Mouse (Mus musculus) lung, embryonic 14.5 days (tissue): ENCODE results near the gene Slc35b4. TPM values are rescaled to one million over a fixed set of nuclear protein-coding genes. Genes with fewer than 3 reads are reported as not detected.
A peak's percentile ranks its signal among the peaks of the same experiment; 100 is the strongest.

Source experiments
- ATAC-seq: fragments of 200-750 bp; cut with Nextera tagmentation; 2 replicates; pipeline ENCODE4 v1.8.0; 2017; ENCODE audit warnings: mild to moderate bottlenecking, moderate TSS enrichment, moderate library complexity; ENCODE audit not compliant: insufficient read depth
- DNase-seq: peaks from one replicate; pipeline ENCODE4 v3.0.0-alpha.2; 2015
- H3K27ac ChIP-seq: fragments of 300-500 bp; sonication (generic); 2 replicates; pipeline ENCODE4 v1.5.1; 2014; ENCODE audit warnings: low read depth, mild to moderate bottlenecking, moderate library complexity
- H3K27me3 ChIP-seq: fragments of 300-500 bp; sonication (generic); 2 replicates; pipeline ENCODE4 v1.6.1; 2014; ENCODE audit warnings: low read length, control low read depth; ENCODE audit not compliant: insufficient read depth
- H3K36me3 ChIP-seq: fragments of 300-500 bp; sonication (generic); 2 replicates; pipeline ENCODE4 v1.6.1; 2014; ENCODE audit warnings: control low read depth; ENCODE audit not compliant: insufficient read depth
- H3K4me1 ChIP-seq: fragments of 300-500 bp; sonication (generic); 2 replicates; pipeline ENCODE4 v1.6.1; 2014; ENCODE audit warnings: antibody characterized with exemption, control low read depth; ENCODE audit not compliant: insufficient read depth
- H3K4me2 ChIP-seq: fragments of 300-500 bp; sonication (generic); 2 replicates; pipeline ENCODE4 v1.6.1; 2014; ENCODE audit warnings: mild to moderate bottlenecking
- H3K4me3 ChIP-seq: fragments of 300-500 bp; sonication (generic); 2 replicates; pipeline ENCODE4 v1.5.1; 2014; ENCODE audit warnings: low read depth, low read length
- H3K9ac ChIP-seq: fragments of 300-500 bp; sonication (generic); 2 replicates; pipeline ENCODE4 v1.6.1; 2014
- H3K9me3 ChIP-seq: fragments of 300-500 bp; sonication (generic); 2 replicates; pipeline ENCODE4 v1.6.1; 2016; ENCODE audit warnings: low read depth, low read length, control low read depth
- CTCF ChIP-seq: IDR thresholded peaks from 2 replicates; pipeline ENCODE4 v1.5.1; 2016; ENCODE audit warnings: antibody characterized with exemption, low read depth
- WGBS: fragments of 180-500 bp; shearing (Covaris S2); extraction: QIAGEN DNeasy Blood & Tissue Kit; methylation state at CpG from one replicate; pipeline ENCODE4 v1.1.7; 2014; 5-methylcytosine and 5-hydroxymethylcytosine counted together
- polyA plus RNA-seq: library from polyadenylated mRNA; unstranded; fragments of >200 nt; fragmentation: Nextera tagmentation; extraction: Ambion mirVana; gene quantifications from 2 replicates; pipeline ENCODE4 v1.2.1, GENCODE M21; 2014

Slc35b4 gene
- polyA plus RNA-seq, 1 experiment from 2014 or later: 71.2 TPM

- 32% methylated on average over 12 of the region's 12 CpGs for WGBS
- peak; percentile 97 for TF ChIP-seq CTCF
- H3K27ac ChIP-seq: no peak overlapping the region
- no peak overlapping the region for H3K4me2 ChIP-seq
- H3K9me3 ChIP-seq: no peaks in the 10 kb centered on the region
- peak; percentile 93 for DNase-seq
- H3K4me3 ChIP-seq: no peak overlapping the region
- H3K27me3 ChIP-seq: no peaks in the 10 kb centered on the region
- H3K36me3 ChIP-seq: no peaks in the 10 kb centered on the region
- H3K9ac ChIP-seq: no peak overlapping the region
- H3K4me1 ChIP-seq: no peaks in the 10 kb centered on the region
- ATAC-seq: peak; percentile 89
Observed at GRCm38 (mm10) chr6:34193708-34194475, 17.0 kb upstream of the Slc35b4 start.

- no peak overlapping the region for H3K4me2 ChIP-seq
- no peaks in the 10 kb centered on the region for H3K27me3 ChIP-seq
- WGBS: 91% methylated on average over 8 of the region's 8 CpGs
- H3K4me3 ChIP-seq: no peak overlapping the region
- H3K4me1 ChIP-seq: no peaks in the 10 kb centered on the region
- TF ChIP-seq CTCF: no peak
- no peak for DNase-seq
- H3K27ac ChIP-seq: no peak overlapping the region
- no peak for ATAC-seq
- no peak overlapping the region for H3K9ac ChIP-seq
- H3K9me3 ChIP-seq: no peaks in the 10 kb centered on the region
- no peaks in the 10 kb centered on the region for H3K36me3 ChIP-seq
Observed at GRCm38 (mm10) chr6:34191401-34191800, 14.5 kb upstream of the Slc35b4 start.

- no peaks in the 10 kb centered on the region for H3K27me3 ChIP-seq
- H3K36me3 ChIP-seq: no peaks in the 10 kb centered on the region
- DNase-seq: no peak
- 83% methylated on average over 3 of the region's 3 CpGs for WGBS
- H3K27ac ChIP-seq: no peak overlapping the region
- TF ChIP-seq CTCF: no peak
- H3K9me3 ChIP-seq: no peaks in the 10 kb centered on the region
- H3K9ac ChIP-seq: no peak overlapping the region
- H3K4me3 ChIP-seq: no peak overlapping the region
- no peaks in the 10 kb centered on the region for H3K4me1 ChIP-seq
- H3K4me2 ChIP-seq: no peak overlapping the region
- ATAC-seq: no peak
Observed at GRCm38 (mm10) chr6:34189494-34189893, 12.6 kb upstream of the Slc35b4 start.

DNA sequence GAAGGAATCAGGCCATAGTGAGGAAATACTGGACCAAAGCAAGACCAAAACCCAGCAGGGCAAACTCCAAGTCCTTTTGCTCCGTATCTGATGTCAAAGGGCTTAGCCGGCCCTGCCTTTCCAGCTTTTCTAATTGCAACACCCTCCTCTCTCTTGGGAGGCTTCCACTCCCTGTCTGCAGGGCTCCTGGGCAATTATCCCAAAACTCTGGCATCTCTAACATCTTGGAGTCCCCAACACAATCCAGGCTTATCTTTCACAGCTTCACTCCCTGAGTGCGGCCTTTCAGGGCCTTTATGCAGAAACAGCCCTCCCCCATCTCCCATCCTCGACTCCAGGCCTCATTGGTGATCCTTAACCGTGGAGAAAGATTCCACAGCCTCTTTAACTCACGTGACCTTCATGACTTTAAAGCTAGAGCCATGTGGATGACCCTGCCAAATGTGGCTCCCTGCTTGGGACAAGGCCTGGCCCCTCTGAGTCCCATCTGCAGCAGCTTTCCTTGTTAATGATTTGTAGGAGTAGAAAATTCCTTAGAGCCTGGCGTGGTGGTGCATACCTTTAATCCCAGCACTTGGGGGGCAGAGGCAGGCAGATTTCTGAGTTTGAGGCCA is 11.2 kb upstream of the Slc35b4 start:
- Histone ChIP-seq H3K27ac (no peak overlapping the region), H3K4me2 (no peak overlapping the region), H3K36me3 (no peaks in the 10 kb centered on the region), H3K4me1 (no peaks in the 10 kb centered on the region), H3K27me3 (no peaks in the 10 kb centered on the region), H3K4me3 (no peak overlapping the region), H3K9me3 (no peaks in the 10 kb centered on the region), H3K9ac (no peak overlapping the region)
- WGBS: 51% methylated on average over 7 of the region's 7 CpGs
- DNase-seq (peak; percentile 39), ATAC-seq (no peak)
- no peak for TF ChIP-seq CTCF

GRCm38 (mm10) chr6:34187273-34187863 is 10.5 kb upstream of the Slc35b4 start:
- Histone ChIP-seq H3K9ac (no peak overlapping the region), H3K4me3 (no peak overlapping the region), H3K9me3 (no peaks in the 10 kb centered on the region), H3K27me3 (no peaks in the 10 kb centered on the region), H3K27ac (no peak overlapping the region), H3K4me1 (no peaks in the 10 kb centered on the region), H3K4me2 (no peak overlapping the region), H3K36me3 (no peaks in the 10 kb centered on the region)
- 49% methylated on average over 2 of the region's 2 CpGs for WGBS
- DNase-seq: no peak
- no peak for TF ChIP-seq CTCF
- ATAC-seq: no peak

DNA sequence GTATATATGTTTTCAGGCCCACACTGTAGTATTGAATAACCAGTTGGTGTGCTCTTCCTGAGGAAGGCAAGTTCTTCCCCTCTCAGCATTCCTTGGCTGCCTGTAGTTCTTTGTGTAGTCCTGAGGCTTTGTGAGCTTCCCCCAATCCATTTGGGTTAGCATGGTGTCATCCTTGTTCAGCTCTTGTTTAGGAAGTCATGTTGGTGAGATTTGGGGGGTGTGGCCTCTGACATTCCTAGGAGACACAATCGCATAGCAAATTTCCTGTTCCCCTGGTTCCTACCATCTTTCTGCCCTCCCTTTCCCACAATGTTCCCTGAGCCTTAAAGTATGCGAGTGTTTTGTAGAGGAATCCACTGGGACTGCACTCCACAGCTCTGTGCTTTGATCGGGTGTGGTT is 6.4 kb upstream of the Slc35b4 start:
- no peak for ATAC-seq
- TF ChIP-seq CTCF: no peak

GRCm38 (mm10) chr6:34181961-34182360 is 5.0 kb upstream of the Slc35b4 start:
- no peaks in the 10 kb centered on the region for H3K9me3 ChIP-seq
- no peak overlapping the region for H3K4me3 ChIP-seq
- WGBS: 48% methylated on average over 3 of the region's 3 CpGs
- no peak for TF ChIP-seq CTCF
- H3K9ac ChIP-seq: no peak overlapping the region
- H3K27me3 ChIP-seq: no peaks in the 10 kb centered on the region
- no peak overlapping the region for H3K27ac ChIP-seq
- no peaks in the 10 kb centered on the region for H3K36me3 ChIP-seq
- H3K4me1 ChIP-seq: no peaks in the 10 kb centered on the region
- ATAC-seq: no peak
- DNase-seq: no peak
- no peak overlapping the region for H3K4me2 ChIP-seq

More for the DNA sequence above, 6.4 kb upstream of the Slc35b4 start:
- no peak overlapping the region for H3K27ac ChIP-seq
- no peaks in the 10 kb centered on the region for H3K9me3 ChIP-seq
- no peaks in the 10 kb centered on the region for H3K27me3 ChIP-seq
- H3K4me3 ChIP-seq: no peak overlapping the region
- WGBS: 74% methylated on average over 3 of the region's 3 CpGs
- H3K4me2 ChIP-seq: no peak overlapping the region
- H3K9ac ChIP-seq: no peak overlapping the region
- no peaks in the 10 kb centered on the region for H3K4me1 ChIP-seq
- DNase-seq: no peak
- no peaks in the 10 kb centered on the region for H3K36me3 ChIP-seq
